Mouse (Mus musculus) embryonic fibroblast, embryonic 13.5 days (primary cell): ENCODE data around the gene Brsk2. TPM values are rescaled to one million over a fixed set of nuclear protein-coding genes. Genes with fewer than 3 reads are reported as not detected.
"Not testable (repeated sequence)": the region's sequence is repeated elsewhere in the genome, so short reads cannot be mapped to it uniquely, and the experiment has no call there.

Experiments
- H3K27ac ChIP-seq: 2 replicates; pipeline ENCODE4 v1.5.1; 2012; ENCODE audit warnings: low read length, control low read depth, inconsistent platforms; ENCODE audit not compliant: insufficient read depth
- H3K4me1 ChIP-seq: 2 replicates; pipeline ENCODE4 v1.6.1; 2011; ENCODE audit warnings: low read length; ENCODE audit not compliant: control insufficient read depth, insufficient read depth
- H3K4me3 ChIP-seq: 2 replicates; pipeline ENCODE4 v1.5.1; 2011; ENCODE audit warnings: mild to moderate bottlenecking, control low read depth, low read length; ENCODE audit not compliant: insufficient read depth
- CTCF ChIP-seq: IDR thresholded peaks from 2 replicates; pipeline ENCODE4 v1.5.1; 2011; ENCODE audit warnings: mild to moderate bottlenecking, control low read depth, low read length, moderate library complexity, borderline replicate concordance; ENCODE audit not compliant: insufficient read depth
- POLR2A ChIP-seq: IDR thresholded peaks from 2 replicates; pipeline ENCODE4 v1.6.1; 2011; ENCODE audit warnings: low read depth, mild to moderate bottlenecking, control low read depth, low read length, moderate library complexity
- polyA plus RNA-seq: library from polyadenylated mRNA; stranded (reverse); fragments of >200 nt; gene quantifications from 2 replicates; pipeline ENCODE4 v1.2.4, GENCODE M21; 2011; ENCODE audit warnings: low read depth; ENCODE audit not compliant: missing spikeins, insufficient read length

Gene Brsk2
- polyA plus RNA-seq = not detected in 2 replicates

DNA sequence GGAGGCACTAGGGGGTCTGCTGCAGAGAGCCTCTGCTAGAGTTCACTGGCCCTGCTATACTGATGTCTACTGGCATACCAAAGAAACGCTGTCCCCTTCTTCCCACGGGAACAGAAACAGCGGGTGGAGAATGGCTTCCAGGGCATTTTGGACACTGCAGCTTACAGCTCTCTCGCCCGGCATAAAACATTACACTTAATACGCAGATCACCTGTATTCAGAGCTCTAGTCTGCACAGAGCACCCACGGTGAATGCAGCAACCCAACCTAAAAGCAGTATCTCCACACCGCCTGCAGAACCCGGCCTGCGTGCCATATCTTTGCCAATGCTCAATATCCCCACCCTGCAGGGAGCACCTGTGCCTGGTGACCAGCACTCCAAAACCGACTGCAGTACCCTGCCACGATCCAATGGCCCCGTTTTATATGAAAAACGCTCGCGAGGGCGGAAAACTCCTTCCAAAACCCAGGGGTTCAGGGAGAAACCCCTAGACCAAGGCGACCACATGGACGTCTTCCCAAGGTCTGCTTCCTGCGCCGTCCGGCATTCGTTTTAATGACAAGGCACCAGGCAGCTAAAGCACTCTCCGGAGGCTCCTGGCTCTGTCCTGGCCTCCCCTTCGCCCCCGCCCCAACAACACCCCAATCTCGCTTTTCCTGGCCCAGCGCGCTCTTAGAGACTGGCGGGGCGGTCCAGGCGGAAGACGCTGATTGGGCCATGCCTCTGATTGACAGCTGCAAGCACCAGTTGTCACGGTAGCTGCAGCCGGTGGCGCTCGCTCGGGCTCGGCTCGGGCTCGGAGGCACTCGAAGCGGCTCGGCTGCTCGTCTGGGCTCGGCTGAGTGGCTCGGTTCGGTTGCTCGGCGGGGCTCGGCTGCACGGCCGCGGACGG lies at the start of gene Brsk2:
TSS of gene Brsk2 (plus strand) at position 846 of the 893 bp plus-strand sequence.
- TF ChIP-seq CTCF = no peak
- no peak for TF ChIP-seq POLR2A
- H3K27ac ChIP-seq = no peak within 1 kb of the TSS
- H3K4me3 ChIP-seq = no peak within 1 kb of the TSS
- H3K4me1 ChIP-seq = no peaks in the 10 kb centered on the region

- no peak for TF ChIP-seq POLR2A
- no peak for TF ChIP-seq CTCF
- no peak overlapping the region for H3K27ac ChIP-seq
- H3K4me3 ChIP-seq = peak overlapping the region; percentile 90
- peaks cover 11% of the 10 kb centered on the region for H3K4me1 ChIP-seq
These were observed 47.7 kb upstream of the Brsk2 start for GRCm38 (mm10) chr7:141901825-141902224.

GRCm38 (mm10) chr7:141902269-141902729 lies 47.3 kb upstream of the Brsk2 start:
- Histone ChIP-seq H3K27ac (no peak overlapping the region), H3K4me3 (peak overlapping the region; percentile 90), H3K4me1 (peaks cover 11% of the 10 kb centered on the region)
- TF ChIP-seq CTCF = no peak
- peak; percentile 91 for TF ChIP-seq POLR2A

DNA sequence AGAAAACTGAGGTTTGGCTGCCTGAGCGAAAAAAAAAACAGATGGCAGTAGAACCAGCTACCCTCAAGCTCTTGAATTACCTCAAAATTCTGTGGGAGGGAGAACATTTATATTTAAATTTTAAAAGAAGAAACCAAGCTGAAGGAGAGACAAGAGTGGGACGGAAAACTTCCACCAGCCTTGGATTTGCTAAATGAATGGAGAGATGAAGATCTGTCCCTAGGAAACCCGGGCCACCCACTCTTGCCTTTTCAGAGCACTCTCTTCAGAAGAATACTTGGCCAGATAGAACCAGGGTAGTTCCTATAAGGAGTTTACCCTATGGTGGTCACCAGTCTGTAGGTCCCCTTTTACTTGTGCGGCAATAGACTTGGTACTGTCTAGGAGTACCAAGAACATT lies 46.8 kb upstream of the Brsk2 start:
- no peak overlapping the region for H3K27ac ChIP-seq
- TF ChIP-seq CTCF = no peak
- TF ChIP-seq POLR2A = no peak
- H3K4me3 ChIP-seq = peak overlapping the region; percentile 22
- H3K4me1 ChIP-seq = peaks cover 11% of the 10 kb centered on the region

DNA sequence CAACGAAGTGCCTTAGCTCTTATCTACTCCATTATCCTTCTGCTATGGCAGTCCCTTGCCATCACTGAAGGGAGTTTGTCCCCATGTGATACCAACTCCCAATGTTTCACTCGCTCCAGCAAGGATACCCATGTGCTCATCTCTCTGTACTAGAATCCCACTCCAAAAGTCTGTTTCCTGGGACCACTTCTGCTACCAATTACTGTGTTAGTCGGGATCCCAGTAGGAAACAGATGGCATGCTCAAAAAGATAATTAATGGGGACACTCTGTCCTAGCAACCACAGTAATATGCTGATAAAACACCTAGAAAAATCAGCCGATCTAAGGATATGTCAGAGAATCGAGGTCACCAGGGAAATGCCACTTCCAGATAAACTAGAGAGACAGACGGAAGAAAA lies 41.0 kb upstream of the Brsk2 start:
- H3K4me1 ChIP-seq = peaks cover 3% of the 10 kb centered on the region; the same call in 1 of the 2 replicates
- no peak overlapping the region for H3K4me3 ChIP-seq
- no peak overlapping the region for H3K27ac ChIP-seq
- no peak for TF ChIP-seq CTCF
- no peak for TF ChIP-seq POLR2A

DNA sequence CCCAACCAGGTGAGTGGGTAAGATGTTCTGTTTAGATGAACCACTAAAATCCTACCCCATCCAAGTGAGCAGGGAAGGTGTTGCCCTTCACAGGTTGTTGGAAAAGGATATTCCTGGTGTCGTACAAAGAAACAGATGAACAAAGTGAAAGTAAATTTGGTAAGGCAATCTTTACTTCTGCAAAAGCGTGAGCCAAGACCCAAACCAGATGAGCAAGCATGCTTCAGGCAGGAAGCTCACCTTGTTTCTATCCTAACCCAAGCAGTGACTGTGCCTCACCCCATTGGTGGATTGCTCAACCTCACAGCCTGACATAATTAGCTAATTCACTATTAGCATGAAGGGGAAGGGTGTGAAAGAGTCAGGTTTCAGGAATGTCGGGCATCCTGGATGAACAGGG lies 38.2 kb upstream of the Brsk2 start:
- no peak overlapping the region for H3K4me3 ChIP-seq
- TF ChIP-seq CTCF (no peak), POLR2A (no peak)
- no peak overlapping the region for H3K27ac ChIP-seq
- peaks cover 3% of the 10 kb centered on the region; the same call in 1 of the 2 replicates for H3K4me1 ChIP-seq

DNA sequence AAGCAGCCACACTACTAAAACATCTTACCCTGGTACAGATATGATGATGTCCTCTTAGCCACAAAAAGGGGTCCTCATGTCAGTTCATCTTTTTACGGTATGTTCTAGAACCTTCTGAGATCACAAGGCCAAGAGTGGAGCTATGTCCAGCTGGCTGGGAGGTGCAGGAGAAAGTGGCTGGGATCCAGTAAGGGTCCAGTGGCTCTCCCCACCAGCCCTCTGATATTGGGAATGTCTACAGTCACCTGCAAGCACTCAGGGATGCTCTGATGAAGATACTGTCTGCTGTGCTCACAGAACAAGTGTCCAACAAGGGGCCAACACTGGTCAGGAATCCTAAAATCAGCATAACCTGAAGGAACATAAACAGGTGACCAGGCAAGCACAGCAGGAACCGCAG lies 31.1 kb upstream of the Brsk2 start, which contains the start of gene Tollip:
TSS of gene Tollip (minus strand) at position 101 of the 400 bp plus-strand sequence.
- TF ChIP-seq CTCF (no peak), POLR2A (no peak)
- Histone ChIP-seq H3K4me3 (no peak within 1 kb of the TSS), H3K4me1 (no peaks in the 10 kb centered on the region), H3K27ac (no peak within 1 kb of the TSS)

- not testable (repeated sequence) for H3K27ac ChIP-seq, H3K4me3 ChIP-seq, H3K4me1 ChIP-seq
These were observed 25.4 kb upstream of the Brsk2 start for GRCm38 (mm10) chr7:141924121-141924520.

GRCm38 (mm10) chr7:141924917-141925316 lies 24.6 kb upstream of the Brsk2 start:
- H3K4me3 ChIP-seq = no peak overlapping the region
- TF ChIP-seq POLR2A (no peak), CTCF (peak; percentile 58)
- no peaks in the 10 kb centered on the region for H3K4me1 ChIP-seq
- H3K27ac ChIP-seq = no peak overlapping the region

- no peak overlapping the region for H3K4me3 ChIP-seq
- H3K27ac ChIP-seq = no peak overlapping the region
- TF ChIP-seq POLR2A (no peak), CTCF (no peak)
- H3K4me1 ChIP-seq = no peaks in the 10 kb centered on the region
These were observed 20.9 kb upstream of the Brsk2 start for GRCm38 (mm10) chr7:141928642-141929041.
